Mouse (Mus musculus) CD4-positive naive resting alpha-beta T cell, adult 76 days (primary cell): ENCODE data around the gene Zfp777. TPM values are rescaled to one million over a fixed set of nuclear protein-coding genes. Genes with fewer than 3 reads are reported as not detected.

Experiments used
- total RNA-seq: library from RNA; stranded (reverse); gene quantifications from one replicate; pipeline ENCODE4 v1.2.4, GENCODE M21; 2023

The Zfp777 gene
- total RNA-seq, result 49.1 TPM

DNA sequence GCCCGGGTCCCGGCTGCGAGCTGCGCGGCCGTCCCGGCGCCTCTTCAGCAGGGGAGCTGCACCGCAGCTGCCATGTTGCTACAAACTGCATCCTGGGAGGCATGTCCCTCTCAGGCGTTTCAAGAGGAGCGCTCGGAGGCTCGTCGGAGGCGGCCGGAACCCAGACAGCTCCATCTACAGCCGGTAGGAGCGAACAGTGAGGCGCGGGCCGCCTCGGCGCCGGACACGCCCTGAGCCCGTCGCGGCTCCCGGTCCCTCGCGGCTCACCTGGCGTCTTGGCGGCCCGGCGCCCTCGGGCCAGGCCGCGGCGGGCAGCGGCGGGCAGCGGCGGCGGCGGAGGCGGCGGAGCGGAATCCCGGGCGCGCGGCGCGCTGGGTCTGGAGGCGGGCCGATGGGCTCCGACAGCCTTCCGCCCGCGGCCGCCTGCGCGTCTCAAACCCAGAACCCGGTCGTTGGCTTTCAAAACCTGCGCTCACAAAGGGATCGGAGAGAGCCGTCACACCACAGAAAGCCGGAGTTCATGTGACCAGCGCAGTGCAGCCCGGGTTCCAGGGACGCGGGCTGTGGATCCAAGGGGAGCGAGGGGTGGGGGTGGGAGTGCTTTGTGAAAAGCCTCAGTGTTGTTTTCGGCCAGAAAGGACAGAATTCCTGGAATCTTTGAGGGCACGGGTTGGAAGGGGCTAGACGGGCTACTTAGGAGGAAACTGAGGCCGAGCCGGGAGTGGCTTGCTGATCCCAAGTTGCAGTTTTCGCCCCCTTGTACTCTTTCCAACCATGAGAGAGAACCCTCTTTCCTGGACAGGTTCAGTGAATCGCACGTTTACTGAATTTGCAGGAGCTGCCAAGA is at the start of gene Zfp777:
Gene Zfp777, minus strand, starts transcription at position 486 of the 847 bp plus-strand sequence.

DNA sequence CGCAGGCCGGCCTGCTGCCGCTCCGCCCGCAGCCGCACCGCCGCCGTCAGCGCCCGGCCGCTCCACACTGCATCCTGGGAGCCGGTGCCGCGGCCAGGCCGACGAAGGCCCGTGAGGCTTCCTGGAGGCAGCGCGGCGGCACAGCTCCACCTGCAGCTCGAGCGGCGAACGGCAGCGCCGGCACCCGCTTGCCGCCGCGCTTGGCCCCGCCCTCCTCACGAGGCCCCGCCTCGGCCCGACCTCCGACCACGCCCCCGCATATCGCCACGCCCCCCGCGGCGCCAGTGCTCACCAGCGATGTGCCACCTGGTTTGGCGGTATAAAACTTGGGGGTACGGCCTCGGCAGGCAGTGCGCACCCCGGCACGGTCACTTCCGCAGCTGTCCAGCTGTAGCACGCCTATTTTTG is 37.8 kb upstream of the Zfp777 start, which contains the start of gene Zfp746:
Gene Zfp746, minus strand, starts transcription at position 123 of the 408 bp plus-strand sequence.

Other genes with a start within 250 kb of the Zfp777 start
- 70.1 TPM for gene Pdia4, start 235.5 kb downstream of the Zfp777 start, total RNA-seq
- not detected for gene Zfp786, start 218.0 kb downstream of the Zfp777 start, total RNA-seq
- gene Zfp398, start 213.2 kb downstream of the Zfp777 start, total RNA-seq, result 37.3 TPM
- 10.9 TPM for gene Zfp282, start 171.7 kb downstream of the Zfp777 start, total RNA-seq
- gene Zfp212, start 128.4 kb downstream of the Zfp777 start, total RNA-seq, result 72.5 TPM
- gene Zfp956, start 95.5 kb downstream of the Zfp777 start, total RNA-seq, result 28.5 TPM
- 81.5 TPM for gene Zfp746, start 37.7 kb upstream of the Zfp777 start, total RNA-seq